ENCODE assay signal across 9 mouse cellular contexts in the genomic region with DNA sequence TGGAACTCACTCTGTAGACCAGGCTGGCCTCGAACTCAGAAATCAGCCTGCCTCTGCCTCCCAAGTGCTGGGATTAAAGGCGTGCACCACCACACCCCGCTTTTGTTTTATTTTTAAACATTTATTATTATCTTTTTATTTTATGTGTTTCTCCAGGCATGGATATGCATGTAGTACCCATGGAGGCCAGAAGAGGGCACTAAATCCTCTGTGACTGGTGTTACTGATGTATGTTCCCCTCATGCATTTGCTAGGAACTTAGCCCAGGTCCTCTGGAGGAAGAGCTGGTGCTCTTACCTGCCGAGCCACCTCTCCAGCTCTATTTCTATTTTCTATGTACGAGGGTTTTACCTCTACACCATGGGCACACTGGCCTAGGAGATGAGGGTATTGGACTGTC. TPM values are rescaled to one million over a fixed set of nuclear protein-coding genes. Genes with fewer than 3 reads are reported as not detected.
DNase-seq lines count a peak whose midpoint lies in the region; ATAC-seq and TF ChIP-seq lines count a peak whose summit lies in the region.
"Had no signal": no experiment of that assay in that cellular context is flagged by ENCODE, and none has a peak within 500 bp of the region (broad histone marks: within the 10 kb centered on the region; RNA-seq: fewer than 3 reads in every experiment).

No protein-coding gene starts in this region.

- H3K9me3 ChIP-seq in kidney, embryonic 14.5 days (ENCODE audit: control insufficient read depth, low read length), result no peaks in the 10 kb centered on the region
- H3K9me3 ChIP-seq in G1E (replicated peaks), result peaks cover 2% of the 10 kb centered on the region; the same call in 1 of the 2 replicates
- no peaks in the 10 kb centered on the region for H3K9me3 ChIP-seq in midbrain, embryonic 14.5 days (ENCODE audit: control insufficient read depth, low read length)

- H3K4me2 ChIP-seq in kidney, embryonic 14.5 days (replicated peaks; ENCODE audit: low read depth, low read length), result no peak overlapping the region
- no peak overlapping the region for H3K4me2 ChIP-seq in midbrain, embryonic 14.5 days (ENCODE audit: low read length)

- 97% methylated on average over 5 of the region's 5 CpGs for WGBS in kidney, adult 2 months
- WGBS in kidney, embryonic 14.5 days, result 97% methylated on average over 5 of the region's 5 CpGs
- 93% methylated on average over 5 of the region's 5 CpGs for WGBS in midbrain, embryonic 14.5 days

- peak; percentile 18 for DNase-seq in kidney, adult 2 months
- peak; percentile 49 for DNase-seq in A20 (ENCODE audit: low read depth, low spot score)
- DNase-seq in G1E (ENCODE audit: low spot score), result no peak
- DNase-seq in layer of hippocampus, adult 11-12 months (ENCODE audit: low spot score), result no peak
- DNase-seq in embryo, embryonic 11 days, result no peak
- DNase-seq in midbrain, embryonic 14.5 days, result no peak
- DNase-seq: adrenal gland, adult 8-10 months had no signal

- no peaks in the 10 kb centered on the region for H3K4me1 ChIP-seq in kidney, adult 2 months (ENCODE audit: control insufficient read depth, insufficient read depth, low read length)
- no peaks in the 10 kb centered on the region for H3K4me1 ChIP-seq in kidney, embryonic 14.5 days (ENCODE audit: control insufficient read depth, insufficient read depth, low read length)
- H3K4me1 ChIP-seq in G1E (ENCODE audit: insufficient read depth, low read depth, low read length), result peaks cover 27% of the 10 kb centered on the region
- H3K4me1 ChIP-seq in midbrain, embryonic 14.5 days (ENCODE audit: control insufficient read depth, insufficient read depth, low read length), result no peaks in the 10 kb centered on the region

- ATAC-seq in kidney, embryonic 14.5 days (ENCODE audit: low FRiP score, low TSS enrichment), result no peak
- ATAC-seq in G1E (ENCODE audit: extremely low read depth, insufficient number of reproducible peaks, low FRiP score, poor library complexity, severe bottlenecking), result no peak
- peak; percentile 35; the same call in 1 of the 2 replicates for ATAC-seq in megakaryocyte, adult 5-6 weeks (ENCODE audit: poor library complexity, severe bottlenecking)
- ATAC-seq in midbrain, embryonic 14.5 days (ENCODE audit: low FRiP score, low TSS enrichment), result no peak

- no peaks in the 10 kb centered on the region for H3K27me3 ChIP-seq in kidney, adult 2 months (replicated peaks; ENCODE audit: control insufficient read depth, insufficient read depth, low read length)
- no peaks in the 10 kb centered on the region for H3K27me3 ChIP-seq in kidney, embryonic 14.5 days (ENCODE audit: control insufficient read depth, insufficient read depth, low read length)
- no peaks in the 10 kb centered on the region for H3K27me3 ChIP-seq in G1E (ENCODE audit: insufficient read depth, low read length)
- H3K27me3 ChIP-seq in midbrain, embryonic 14.5 days (ENCODE audit: control insufficient read depth, insufficient read depth, low read length), result no peaks in the 10 kb centered on the region

- no peak overlapping the region for H3K4me3 ChIP-seq in kidney, adult 2 months (ENCODE audit: insufficient read depth, low read depth, low read length)
- H3K4me3 ChIP-seq in kidney, embryonic 14.5 days (ENCODE audit: low read length), result no peak overlapping the region
- H3K4me3 ChIP-seq in G1E (ENCODE audit: low read depth, low read length), result no peak overlapping the region
- no peak overlapping the region for H3K4me3 ChIP-seq in midbrain, embryonic 14.5 days (replicated peaks; ENCODE audit: low read depth, low read length)

- H3K36me3 ChIP-seq in kidney, adult 2 months (ENCODE audit: control insufficient read depth, insufficient read depth, low read length), result no peaks in the 10 kb centered on the region
- H3K36me3 ChIP-seq in kidney, embryonic 14.5 days (ENCODE audit: control insufficient read depth, insufficient read depth, low read length), result peaks cover 11% of the 10 kb centered on the region; the same call in 1 of the 2 replicates
- H3K36me3 ChIP-seq in G1E (replicated peaks), result peaks cover 72% of the 10 kb centered on the region
- peaks cover 14% of the 10 kb centered on the region; the same call in 1 of the 2 replicates for H3K36me3 ChIP-seq in midbrain, embryonic 14.5 days (ENCODE audit: control insufficient read depth, insufficient read depth, low read length)

- no peak overlapping the region for H3K27ac ChIP-seq in kidney, adult 2 months (ENCODE audit: insufficient read depth, low read depth, low read length)
- H3K27ac ChIP-seq in kidney, embryonic 14.5 days (ENCODE audit: low read depth, low read length), result no peak overlapping the region
- H3K27ac ChIP-seq in midbrain, embryonic 14.5 days (replicated peaks; ENCODE audit: low read depth, low read length), result no peak overlapping the region

- TF ChIP-seq CTCF in kidney, adult 2 months (conservative IDR thresholded peaks at IDR 0.05; ENCODE audit: insufficient read depth, insufficient read length, low read depth, low read length), result peak; percentile 32; the same call in 1 of the 2 replicates
- TF ChIP-seq CTCF in G1E (IDR thresholded peaks at IDR 0.05; ENCODE audit: low read depth, low read length), result peak; percentile 38; the same call in 1 of the 2 replicates

- no peak overlapping the region for H3K9ac ChIP-seq in kidney, embryonic 14.5 days (ENCODE audit: low read depth, low read length)
- H3K9ac ChIP-seq in midbrain, embryonic 14.5 days (replicated peaks; ENCODE audit: low read length), result no peak overlapping the region

- no peak for TF ChIP-seq POLR2A in kidney, adult 2 months (IDR thresholded peaks at IDR 0.05; ENCODE audit: low read depth, low read length)

RNA-seq across cellular contexts. Expression of a gene that starts 13.1 kb away (rescaled TPM):
- 6.4 and 7.7 TPM in 2 replicates for polyA plus RNA-seq in kidney, adult 2 months (2012; rRNA removed)
- 16.5 and 17.6 TPM in 2 replicates for polyA plus RNA-seq in kidney, embryonic 14.5 days (2014; fragmentation: Nextera tagmentation; extraction: Ambion mirVana)
- total RNA-seq in G1E (2014; fragmentation: Nextera tagmentation), result 12.2 and 12.6 TPM in 2 replicates
- total RNA-seq in G1E (2017), result 12.3 and 14.3 TPM in 2 replicates
- 1.6 and 2.1 TPM in 2 replicates for polyA plus RNA-seq in G1E (2012)
- 17.6 and 24.2 TPM in 2 replicates for total RNA-seq in megakaryocyte, adult 5-6 weeks (2015)
- total RNA-seq in megakaryocyte, adult 5-6 weeks (2017), result 4.3 and 12.0 TPM in 2 replicates
- 10.8 and 11.0 TPM in 2 replicates for polyA plus RNA-seq in midbrain, embryonic 14.5 days (2014; fragmentation: Nextera tagmentation; extraction: Ambion mirVana)

RNA-seq across cellular contexts. Expression of a gene that starts 14.8 kb away (rescaled TPM):
- polyA plus RNA-seq in kidney, adult 2 months (2012; rRNA removed), result 2.1 and 4.8 TPM in 2 replicates
- polyA plus RNA-seq in kidney, embryonic 14.5 days (2014; fragmentation: Nextera tagmentation; extraction: Ambion mirVana), result 6.5 and 7.8 TPM in 2 replicates
- 7.8 and 10.2 TPM in 2 replicates for total RNA-seq in G1E (2014; fragmentation: Nextera tagmentation)
- total RNA-seq in G1E (2017), result 8.0 and 9.9 TPM in 2 replicates
- polyA plus RNA-seq in G1E (2012), result 9.6 and 14.0 TPM in 2 replicates
- total RNA-seq in megakaryocyte, adult 5-6 weeks (2015), result 58.3 and 64.7 TPM in 2 replicates
- total RNA-seq in megakaryocyte, adult 5-6 weeks (2017), result 40.8 and 49.7 TPM in 2 replicates
- 30.7 and 39.0 TPM in 2 replicates for polyA plus RNA-seq in midbrain, embryonic 14.5 days (2014; fragmentation: Nextera tagmentation; extraction: Ambion mirVana)

RNA-seq across cellular contexts. Expression of a gene that starts 18.0 kb away (rescaled TPM):
- polyA plus RNA-seq in kidney, adult 2 months (2012; rRNA removed), result 1.7 and 2.3 TPM in 2 replicates
- polyA plus RNA-seq in kidney, embryonic 14.5 days (2014; fragmentation: Nextera tagmentation; extraction: Ambion mirVana), result 0.81 and 1.3 TPM in 2 replicates
- total RNA-seq in G1E (2014; fragmentation: Nextera tagmentation) (174 and 182 TPM in 2 replicates), G1E (2017) (72.0 and 77.5 TPM in 2 replicates)
- polyA plus RNA-seq in G1E (2012), result 120 and 159 TPM in 2 replicates
- total RNA-seq in megakaryocyte, adult 5-6 weeks (2015), result 0.40 and 3.2 TPM in 2 replicates
- total RNA-seq in megakaryocyte, adult 5-6 weeks (2017), result 0.81 and 1.2 TPM in 2 replicates
- polyA plus RNA-seq in midbrain, embryonic 14.5 days (2014; fragmentation: Nextera tagmentation; extraction: Ambion mirVana), result 1.7 and 2.5 TPM in 2 replicates

RNA-seq across cellular contexts. Expression of a gene that starts 38.8 kb away (rescaled TPM):
- polyA plus RNA-seq in kidney, adult 2 months (2012; rRNA removed), result 79.8 and 83.7 TPM in 2 replicates
- polyA plus RNA-seq in kidney, embryonic 14.5 days (2014; fragmentation: Nextera tagmentation; extraction: Ambion mirVana), result 306 and 426 TPM in 2 replicates
- total RNA-seq in G1E (2014; fragmentation: Nextera tagmentation) (44.4 and 65.1 TPM in 2 replicates), G1E (2017) (185 and 193 TPM in 2 replicates)
- polyA plus RNA-seq in G1E (2012), result 6.1 and 8.2 TPM in 2 replicates
- total RNA-seq in megakaryocyte, adult 5-6 weeks (2015), result 220 and 242 TPM in 2 replicates
- total RNA-seq in megakaryocyte, adult 5-6 weeks (2017), result 122 and 137 TPM in 2 replicates
- 345 and 373 TPM in 2 replicates for polyA plus RNA-seq in midbrain, embryonic 14.5 days (2014; fragmentation: Nextera tagmentation; extraction: Ambion mirVana)

RNA-seq across cellular contexts. Expression of a gene that starts 51.3 kb away (rescaled TPM):
- polyA plus RNA-seq in kidney, adult 2 months (2012; rRNA removed), result 9.8 and 10.9 TPM in 2 replicates
- polyA plus RNA-seq in kidney, embryonic 14.5 days (2014; fragmentation: Nextera tagmentation; extraction: Ambion mirVana), result 17.4 and 27.0 TPM in 2 replicates
- total RNA-seq in G1E (2014; fragmentation: Nextera tagmentation) (58.3 and 65.4 TPM in 2 replicates), G1E (2017) (73.9 and 75.5 TPM in 2 replicates)
- polyA plus RNA-seq in G1E (2012), result 14.3 and 22.6 TPM in 2 replicates
- 9.1 and 10.9 TPM in 2 replicates for total RNA-seq in megakaryocyte, adult 5-6 weeks (2015)
- total RNA-seq in megakaryocyte, adult 5-6 weeks (2017), result 18.6 and 22.8 TPM in 2 replicates
- 31.4 and 38.9 TPM in 2 replicates for polyA plus RNA-seq in midbrain, embryonic 14.5 days (2014; fragmentation: Nextera tagmentation; extraction: Ambion mirVana)

Comparison
In these comparisons a context has a peak if more than half of its experiments do, and no peak if none do; other contexts are left out.
1. DNase-seq: peak in kidney, adult 2 months (single experiment) and A20 (single experiment); none in G1E (single experiment), layer of hippocampus, adult 11-12 months (single experiment), embryo, embryonic 11 days (single experiment) and midbrain, embryonic 14.5 days (single experiment).
2. RNA of a gene that starts 18.0 kb away (polyA plus RNA-seq): 120 to 159 TPM in G1E; 1.7 to 2.3 TPM in kidney, adult 2 months, 1.7 to 2.5 TPM in midbrain, embryonic 14.5 days and 0.81 to 1.3 TPM in kidney, embryonic 14.5 days; every median in the first group is over 10 times any median in the second.